Mouse (Mus musculus): ENCODE data around the gene Ube4a.

- TF ChIP-seq CTCF (IDR thresholded peaks at IDR 0.05; ENCODE audit: low read depth) (no peak), EP300 (optimal IDR thresholded peaks at IDR 0.05) (no peak)
Observed at GRCm38 (mm10) chr9:44954432-44954831, 11.0 kb downstream of the Ube4a start.
